Mouse (Mus musculus) retina, postnatal 7 days (tissue): ENCODE results near the gene Pim1.
"Not testable (repeated sequence)": the region's sequence is repeated elsewhere in the genome, so short reads cannot be mapped to it uniquely, and the experiment has no call there.

ENCODE experiments used
- DNase-seq: peaks from one replicate; pipeline ENCODE4 v3.0.0-alpha.2; 2012; ENCODE audit warnings: low read depth, low spot score

Pim1 gene

DNA sequence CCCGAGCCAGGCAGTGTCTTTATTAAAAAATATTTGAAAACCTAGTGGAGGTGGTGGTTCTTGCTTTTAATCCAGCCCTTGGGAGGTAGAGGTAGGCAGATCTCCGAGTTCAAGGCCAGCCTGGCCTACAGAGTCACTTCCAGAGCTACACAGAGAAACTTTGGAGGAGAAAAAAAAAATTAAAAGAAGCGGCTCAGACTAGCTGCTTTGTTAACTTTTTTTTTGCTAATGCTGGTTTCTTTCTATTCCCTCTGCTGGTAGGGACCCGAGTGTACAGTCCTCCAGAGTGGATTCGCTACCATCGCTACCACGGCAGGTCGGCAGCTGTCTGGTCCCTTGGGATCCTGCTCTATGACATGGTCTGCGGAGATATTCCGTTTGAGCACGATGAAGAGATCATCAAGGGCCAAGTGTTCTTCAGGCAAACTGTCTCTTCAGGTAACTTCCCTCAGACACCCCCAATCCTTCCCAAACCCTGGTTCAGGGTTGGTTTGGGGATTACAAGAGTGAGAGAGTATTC lies 3.0 kb downstream of the Pim1 start:
- no peak for DNase-seq

- DNase-seq: no peak
Observed at GRCm38 (mm10) chr17:29494062-29494731, 3.6 kb downstream of the Pim1 start.

DNA sequence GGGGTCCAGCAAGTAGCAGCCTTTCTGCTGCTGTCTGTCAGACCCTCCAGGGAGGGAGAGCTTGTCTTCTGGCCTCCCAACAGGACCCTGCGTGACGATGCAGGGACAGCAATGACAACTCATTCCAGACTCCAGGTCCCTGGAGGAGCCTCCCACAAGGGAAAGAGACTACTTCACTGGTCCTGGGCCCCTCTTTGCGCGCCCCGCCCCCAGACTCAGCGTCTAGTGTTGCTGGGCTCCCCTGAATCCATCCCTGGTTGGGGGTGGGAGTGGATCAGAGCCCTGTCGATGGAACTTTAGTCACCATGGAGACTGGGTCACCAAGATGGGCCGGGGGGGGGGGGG lies 4.2 kb downstream of the Pim1 start:
- DNase-seq: no peak

GRCm38 (mm10) chr17:29496211-29497070 lies 5.9 kb downstream of the Pim1 start:
- no peak for DNase-seq

GRCm38 (mm10) chr17:29497071-29497354 lies 6.5 kb downstream of the Pim1 start:
- no peak for DNase-seq

GRCm38 (mm10) chr17:29497481-29497880 lies 6.9 kb downstream of the Pim1 start:
- DNase-seq: not testable (repeated sequence)

GRCm38 (mm10) chr17:29498028-29498427 lies 7.5 kb downstream of the Pim1 start:
- no peak for DNase-seq

- not testable (repeated sequence) for DNase-seq
Observed at GRCm38 (mm10) chr17:29498952-29499351, 8.4 kb downstream of the Pim1 start.

DNA sequence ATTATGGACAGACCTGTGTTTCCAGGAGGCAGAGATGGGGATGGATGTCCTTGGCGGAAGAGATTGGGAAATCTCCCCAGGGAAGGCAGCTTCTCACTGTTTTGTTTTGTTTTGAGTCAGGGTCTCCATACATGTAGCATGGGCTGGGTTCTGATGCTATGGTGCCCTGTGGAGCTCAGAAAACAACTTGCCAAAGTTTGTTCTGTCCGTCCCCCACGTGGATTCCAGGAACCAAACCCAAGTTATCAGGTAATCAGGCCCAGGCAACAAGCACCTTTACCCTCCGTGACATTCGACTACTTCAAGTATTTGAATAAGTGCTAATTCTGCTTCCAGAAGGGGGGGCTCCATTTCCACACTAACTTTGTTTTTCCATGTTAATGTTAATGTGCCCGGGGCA lies 9.0 kb downstream of the Pim1 start:
- no peak for DNase-seq

GRCm38 (mm10) chr17:29500243-29500740 lies 9.7 kb downstream of the Pim1 start:
- no peak for DNase-seq

- DNase-seq: no peak
Observed at GRCm38 (mm10) chr17:29500802-29501469, 10.4 kb downstream of the Pim1 start.

- no peak for DNase-seq
Observed at GRCm38 (mm10) chr17:29502005-29502668, 11.6 kb downstream of the Pim1 start.

DNA sequence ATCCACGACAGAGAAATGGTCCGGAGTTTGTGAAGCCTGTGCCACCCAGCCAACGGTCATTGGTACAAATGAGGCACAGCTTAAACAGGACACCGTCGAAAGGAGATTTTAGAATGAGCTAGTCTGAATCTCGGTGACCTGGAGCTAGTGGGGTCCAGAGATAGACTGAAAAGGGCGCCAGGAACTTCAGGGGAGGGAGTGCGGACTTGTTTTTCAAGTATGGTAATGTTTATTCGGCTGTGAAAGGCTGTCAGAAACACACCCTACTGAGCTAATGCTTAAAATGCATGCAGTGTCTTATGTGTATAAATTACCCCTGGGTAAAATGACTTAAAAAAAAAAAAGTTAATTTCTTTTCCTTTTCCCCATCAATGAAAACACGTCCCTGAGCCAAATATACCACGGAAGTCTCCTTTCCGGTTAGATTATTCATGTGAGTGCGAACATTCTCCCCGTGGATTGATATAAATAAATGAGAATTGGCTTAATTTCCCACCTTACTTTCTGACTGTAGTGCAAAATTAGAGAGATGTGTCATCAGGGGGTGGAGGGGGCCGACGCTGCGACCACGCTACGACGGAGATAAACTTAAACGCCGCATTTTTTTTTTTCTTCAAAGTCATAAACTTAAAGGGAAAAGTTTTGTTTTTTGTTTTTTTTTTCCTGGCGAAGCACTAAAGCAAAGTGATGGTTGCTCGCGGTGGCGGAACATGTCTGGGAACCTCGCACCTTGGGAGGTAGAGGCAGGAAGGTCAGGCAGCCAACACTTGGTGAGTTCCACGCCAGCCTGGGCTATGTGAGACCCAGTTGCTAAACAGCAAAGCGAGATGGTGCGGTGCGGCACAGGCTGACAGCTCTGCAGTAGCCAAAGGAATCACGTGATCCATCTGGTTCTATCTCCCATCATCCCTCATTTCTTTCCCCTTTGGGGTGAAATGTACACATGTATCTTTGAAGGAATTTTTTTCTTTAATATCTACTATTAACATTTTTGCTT lies 12.4 kb downstream of the Pim1 start:
- no peak for DNase-seq

GRCm38 (mm10) chr17:29503700-29504099 lies 13.1 kb downstream of the Pim1 start:
- DNase-seq: no peak

DNA sequence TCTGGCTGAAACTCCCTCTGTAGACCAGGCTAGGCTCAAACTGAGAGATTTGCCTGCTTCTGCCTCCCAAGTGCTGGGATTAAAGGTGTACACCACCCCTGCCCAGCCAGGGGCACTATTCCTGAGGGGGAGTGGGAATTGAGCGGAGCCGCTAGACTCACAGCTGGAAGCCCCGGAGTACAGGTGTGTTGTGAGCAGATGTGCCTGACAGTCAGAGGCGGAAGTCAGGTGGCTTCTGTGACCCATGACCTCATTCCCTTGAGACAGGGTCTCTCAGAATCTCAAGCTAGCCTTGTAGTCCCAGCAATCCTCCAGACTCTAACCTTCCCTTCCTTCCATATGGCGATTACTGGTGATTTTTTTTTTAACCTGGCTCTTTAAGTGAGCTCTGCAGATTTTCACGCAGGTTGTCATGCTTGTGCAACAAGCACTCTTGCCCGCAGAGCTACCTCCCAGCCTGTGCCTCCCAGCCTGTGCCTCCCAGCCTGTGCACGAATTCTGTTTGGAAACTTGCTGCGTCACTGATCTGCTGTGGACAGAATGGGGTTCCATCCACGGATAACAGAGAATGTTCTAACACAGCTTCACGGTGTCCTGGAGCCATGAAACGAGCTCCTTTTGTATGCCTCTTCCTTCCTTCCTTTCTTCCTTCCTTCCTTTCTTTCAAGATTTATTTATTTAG lies 18.5 kb downstream of the Pim1 start:
- no peak for DNase-seq

DNA sequence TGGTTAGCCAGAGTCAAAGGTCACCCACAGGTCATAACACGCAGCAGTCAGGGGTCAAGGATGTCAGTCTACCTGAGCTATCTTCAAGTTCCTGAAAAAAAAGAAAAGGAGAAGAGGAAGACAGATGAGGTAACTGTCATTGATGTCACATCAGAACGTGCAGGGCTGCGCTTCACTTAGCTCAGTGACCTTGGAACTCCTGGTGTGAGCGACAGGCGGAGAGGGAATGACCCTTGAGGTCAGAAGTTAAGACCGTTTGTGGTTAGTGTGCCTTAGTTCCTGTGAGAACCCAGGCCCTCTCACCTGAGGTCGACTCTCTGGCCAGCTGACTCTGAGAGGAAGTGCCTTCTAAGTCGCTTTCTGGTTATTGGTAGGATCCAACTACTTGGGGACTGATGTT lies 20.1 kb downstream of the Pim1 start:
- DNase-seq: no peak

GRCm38 (mm10) chr17:29513044-29513730 lies 22.6 kb downstream of the Pim1 start:
- DNase-seq: no peak

- DNase-seq: peak; percentile 69
Observed at GRCm38 (mm10) chr17:29514435-29514834, 23.9 kb downstream of the Pim1 start.

DNA sequence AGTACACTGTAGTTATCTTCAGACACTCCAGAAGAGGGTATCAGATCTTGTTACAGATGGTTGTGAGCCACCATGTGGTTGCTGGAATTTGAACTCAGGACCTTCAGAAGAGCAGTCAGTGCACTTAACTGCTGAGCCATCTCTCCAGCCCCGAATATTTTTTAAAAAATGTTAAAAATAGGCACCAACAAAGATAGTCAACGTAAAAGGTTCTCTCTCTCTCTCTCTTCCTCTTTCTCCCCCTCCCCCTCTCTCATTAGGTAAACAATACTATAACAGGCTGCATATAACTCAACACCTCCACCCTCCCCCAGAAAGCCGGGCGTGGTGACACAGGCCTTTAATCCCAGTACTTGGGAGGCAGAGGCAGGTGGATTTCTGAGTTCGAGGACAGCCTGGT lies 28.1 kb downstream of the Pim1 start:
- not testable (repeated sequence) for DNase-seq
